Mouse (Mus musculus): ENCODE results near the gene Ccdc9. TPM values are rescaled to one million over a fixed set of nuclear protein-coding genes. Genes with fewer than 3 reads are reported as not detected.

Ccdc9 gene
- polyA plus RNA-seq (2017; shearing (Covaris generic)), result 41.4 TPM

DNA sequence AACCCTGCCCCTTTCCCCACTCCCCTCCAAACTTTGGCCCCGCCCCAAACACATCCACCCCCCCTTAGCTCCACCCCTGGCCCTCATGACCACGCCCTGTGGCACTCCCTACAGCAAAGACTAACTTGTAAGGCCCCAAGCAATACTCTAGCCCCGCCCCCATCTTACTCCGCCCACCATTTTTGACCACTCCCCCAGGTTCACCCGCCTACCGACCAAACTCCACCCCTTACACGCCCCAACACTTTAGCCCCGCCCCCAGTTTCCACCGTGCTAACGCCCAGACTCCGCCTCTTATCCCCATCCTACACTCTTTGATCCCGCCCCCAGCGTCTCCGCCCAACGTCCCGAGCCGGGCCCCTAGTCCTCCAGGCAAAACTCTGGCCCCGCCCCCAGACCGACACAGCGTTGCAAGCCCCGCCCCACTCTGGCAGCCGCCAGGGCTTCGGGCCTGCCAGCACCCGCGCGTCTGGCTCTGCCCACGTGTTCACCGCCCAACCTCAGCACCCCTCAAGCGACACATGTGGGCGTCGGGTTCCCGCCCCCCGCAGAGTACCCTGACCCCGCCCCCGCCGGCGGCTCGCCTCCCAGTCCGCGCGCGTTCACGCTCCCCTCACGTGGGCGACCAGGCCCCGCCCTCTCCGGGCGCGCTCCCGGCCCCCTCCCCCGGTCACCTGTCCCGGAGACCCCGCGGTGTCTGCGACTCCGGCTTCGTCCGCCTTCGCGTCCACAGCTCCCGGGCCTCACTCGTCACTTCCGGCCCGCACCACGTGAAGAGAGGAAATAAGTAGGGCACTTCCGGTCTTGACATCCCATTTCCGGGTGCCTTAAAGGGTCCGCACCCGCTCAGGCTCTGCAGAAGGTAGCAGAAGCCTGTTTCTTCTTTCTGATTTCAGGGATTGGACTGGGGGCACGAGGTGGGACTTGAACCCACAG is at the start of gene Ccdc9:
Ccdc9 (minus strand) TSS at position 770 of the 936 bp plus-strand sequence.

DNA sequence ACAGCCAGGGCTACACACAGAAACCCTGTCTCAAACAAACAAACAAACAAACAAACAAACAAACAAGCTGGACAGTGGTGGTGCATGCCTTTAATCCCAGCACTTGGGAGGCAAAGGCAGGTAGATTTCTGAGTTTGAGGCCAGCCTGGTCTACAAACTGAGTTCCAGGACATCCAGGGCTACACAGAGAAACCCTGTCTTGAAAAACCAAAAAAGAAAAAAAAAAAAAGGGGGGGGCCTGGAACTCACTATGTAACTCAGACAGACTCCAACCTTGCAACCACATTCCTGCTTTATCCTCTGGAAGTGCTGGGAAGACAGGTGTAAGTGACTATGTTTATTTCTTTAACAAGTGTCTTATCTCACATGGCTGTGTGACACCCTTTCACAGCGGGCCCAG is 21.5 kb upstream of the Ccdc9 start, which contains the start of gene Bbc3:
Bbc3 (plus strand) TSS at position 301 of the 400 bp plus-strand sequence.

DNA sequence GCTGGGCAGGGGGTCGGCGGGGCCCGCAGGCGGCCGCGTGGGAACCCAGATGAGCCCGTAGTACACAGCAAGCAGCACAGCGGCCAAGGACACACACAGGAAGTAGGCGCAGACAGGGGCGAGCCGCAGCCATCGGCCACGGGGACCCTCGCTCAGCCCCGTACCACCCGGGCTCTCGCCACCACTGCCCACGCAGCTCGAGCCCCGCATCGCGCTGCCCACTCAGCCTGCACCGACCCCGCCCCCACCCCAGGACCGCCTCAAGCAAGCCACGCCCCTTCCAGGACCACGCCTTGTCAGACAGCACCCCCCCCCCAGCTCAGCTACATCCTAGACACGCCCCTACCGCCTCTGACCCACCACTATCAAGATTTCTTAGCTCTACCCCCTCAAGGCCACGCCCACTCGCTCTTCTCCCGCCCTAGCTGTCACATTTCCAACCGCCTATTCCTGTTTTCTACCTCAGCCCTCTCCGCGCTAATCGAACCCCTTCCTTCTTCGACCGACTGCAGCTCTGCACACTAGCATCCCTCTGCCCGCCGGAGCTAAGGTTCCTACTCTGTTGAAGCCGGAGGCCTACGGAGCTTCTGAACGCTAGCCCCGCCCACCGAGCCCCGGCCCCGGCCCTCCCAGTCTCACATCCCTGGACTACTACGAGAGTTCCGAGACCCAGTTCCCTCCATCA is 13.4 kb downstream of the Ccdc9 start, which contains the start of gene Inafm1:
Inafm1 (minus strand) TSS at position 537 of the 685 bp plus-strand sequence.

GRCm38 (mm10) chr7:16259110-16259590 is 27.4 kb downstream of the Ccdc9 start, which contains the start of gene C5ar1:
Gene C5ar1 (minus strand): TSS chr7:16259540.

GRCm38 (mm10) chr7:16244067-16244466 is 42.5 kb downstream of the Ccdc9 start, which contains the start of gene C5ar2:
Gene C5ar2 (minus strand): TSS chr7:16244154.

Other genes starting within 250 kb of the Ccdc9 start
- gene Bicra, start 238.9 kb downstream of the Ccdc9 start, polyA plus RNA-seq (2017; shearing (Covaris generic)), result 6.4 TPM
- not detected for gene Zfp541, start 225.0 kb downstream of the Ccdc9 start, polyA plus RNA-seq (2017; shearing (Covaris generic))
- gene Napa, start 188.3 kb downstream of the Ccdc9 start, polyA plus RNA-seq (2017; shearing (Covaris generic)), result 253 TPM
- gene Kptn, start 166.9 kb downstream of the Ccdc9 start, polyA plus RNA-seq (2017; shearing (Covaris generic)), result 30.0 TPM
- gene Slc8a2, start 157.0 kb downstream of the Ccdc9 start, polyA plus RNA-seq (2017; shearing (Covaris generic)), result not detected
- gene Meis3, start 111.7 kb downstream of the Ccdc9 start, polyA plus RNA-seq (2017; shearing (Covaris generic)), result 52.4 TPM
- 39.8 TPM for gene Dhx34, start 64.8 kb downstream of the Ccdc9 start, polyA plus RNA-seq (2017; shearing (Covaris generic))
- gene C5ar2, start 42.6 kb downstream of the Ccdc9 start, polyA plus RNA-seq (2017; shearing (Covaris generic)), result 0.09 TPM
- gene C5ar1, start 27.3 kb downstream of the Ccdc9 start, polyA plus RNA-seq (2017; shearing (Covaris generic)), result not detected
- 2.2 TPM for gene Inafm1, start 13.2 kb downstream of the Ccdc9 start, polyA plus RNA-seq (2017; shearing (Covaris generic))
- 7.1 TPM for gene Bbc3, start 21.6 kb upstream of the Ccdc9 start, polyA plus RNA-seq (2017; shearing (Covaris generic))
- 138 TPM for gene Sae1, start 101.0 kb upstream of the Ccdc9 start, polyA plus RNA-seq (2017; shearing (Covaris generic))
- 26.8 TPM for gene Zc3h4, start 114.1 kb upstream of the Ccdc9 start, polyA plus RNA-seq (2017; shearing (Covaris generic))
- gene Tmem160, start 166.0 kb upstream of the Ccdc9 start, polyA plus RNA-seq (2017; shearing (Covaris generic)), result 10.1 TPM
- not detected for gene Npas1, start 190.9 kb upstream of the Ccdc9 start, polyA plus RNA-seq (2017; shearing (Covaris generic))